ENCODE assay signal across 10 mouse cellular contexts in the genomic region with DNA sequence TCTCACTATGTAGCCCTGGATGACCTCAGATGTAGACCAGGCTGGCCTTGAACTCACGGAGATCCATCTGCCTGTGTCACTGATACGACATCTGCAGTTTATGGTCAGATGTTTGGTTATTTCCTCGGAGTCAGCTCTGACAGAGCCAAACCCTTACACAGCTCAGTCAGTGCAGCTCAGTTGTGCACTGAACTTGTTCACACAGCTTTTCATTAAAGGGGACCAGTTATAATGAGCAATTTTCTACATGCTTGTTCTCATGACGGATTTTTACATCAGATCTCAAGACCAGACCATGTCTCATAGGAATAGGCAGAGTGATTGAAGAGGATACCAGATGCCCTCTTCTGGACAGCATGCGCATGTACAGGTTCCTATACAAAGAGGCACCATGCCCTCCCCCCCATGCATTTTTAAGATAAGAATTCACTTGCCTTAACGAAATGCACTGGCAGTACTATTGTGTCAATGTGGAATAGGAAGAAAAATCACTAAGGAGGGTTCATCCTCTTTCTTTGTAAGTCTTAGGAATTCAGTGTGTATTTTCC. TPM values are rescaled to one million over a fixed set of nuclear protein-coding genes. Genes with fewer than 3 reads are reported as not detected.
DNase-seq lines count a peak whose midpoint lies in the region; ATAC-seq and TF ChIP-seq lines count a peak whose summit lies in the region.
"Had no signal": no experiment of that assay in that cellular context is flagged by ENCODE, and none has a peak within 500 bp of the region (broad histone marks: within the 10 kb centered on the region; RNA-seq: fewer than 3 reads in every experiment).

No protein-coding gene starts in this region.

- no peaks in the 10 kb centered on the region for H3K36me3 ChIP-seq in embryonic facial prominence, embryonic 11.5 days (replicated peaks; ENCODE audit: control insufficient read depth, insufficient read depth, low read depth, low read length)
- no peaks in the 10 kb centered on the region for H3K36me3 ChIP-seq in embryonic facial prominence, embryonic 10.5 days (replicated peaks)
- H3K36me3 ChIP-seq in lung, postnatal 0 days (ENCODE audit: insufficient read depth, low read length): no peaks in the 10 kb centered on the region
- H3K36me3 ChIP-seq in liver, embryonic 13.5 days: no peaks in the 10 kb centered on the region
- H3K36me3 ChIP-seq: heart, embryonic 15.5 days had no signal

- peak; percentile 30 for DNase-seq in embryonic facial prominence, embryonic 11.5 days (ENCODE audit: low spot score)
- DNase-seq in embryonic facial prominence, embryonic 10.5 days (ENCODE audit: low spot score): no peak
- peak; percentile 40 for DNase-seq in lung, postnatal 0 days (ENCODE audit: low spot score)
- DNase-seq in lung, adult 18-20 months: no peak
- peak; percentile 57 for DNase-seq in embryo, embryonic 11 days
- no peak for DNase-seq in liver, embryonic 13.5 days
- no peak for DNase-seq in ovary, postnatal 10 days (ENCODE audit: low spot score)
- DNase-seq in heart, postnatal 4 days: no peak

- no peak overlapping the region for H3K27ac ChIP-seq in embryonic facial prominence, embryonic 11.5 days (replicated peaks; ENCODE audit: low read depth, low read length)
- no peak overlapping the region for H3K27ac ChIP-seq in embryonic facial prominence, embryonic 10.5 days (replicated peaks)
- no peak overlapping the region for H3K27ac ChIP-seq in lung, postnatal 0 days (ENCODE audit: low read length)
- H3K27ac ChIP-seq in liver, embryonic 13.5 days: no peak overlapping the region
- H3K27ac ChIP-seq: heart, embryonic 15.5 days had no signal

- no peak overlapping the region for H3K4me2 ChIP-seq in embryonic facial prominence, embryonic 11.5 days (ENCODE audit: low read depth, low read length)
- no peak overlapping the region for H3K4me2 ChIP-seq in lung, postnatal 0 days (replicated peaks; ENCODE audit: low read depth, low read length)
- H3K4me2 ChIP-seq in liver, embryonic 13.5 days: no peak overlapping the region
- H3K4me2 ChIP-seq: heart, embryonic 15.5 days had no signal

- no peak for TF ChIP-seq EP300 in lung, postnatal 0 days (IDR thresholded peaks at IDR 0.05)

- no peak overlapping the region for H3K9ac ChIP-seq in embryonic facial prominence, embryonic 11.5 days (replicated peaks; ENCODE audit: low read length)
- H3K9ac ChIP-seq in lung, postnatal 0 days (replicated peaks; ENCODE audit: low read depth): no peak overlapping the region
- H3K9ac ChIP-seq in liver, embryonic 13.5 days: no peak overlapping the region
- H3K9ac ChIP-seq: heart, embryonic 15.5 days had no signal

- H3K4me1 ChIP-seq in embryonic facial prominence, embryonic 11.5 days (ENCODE audit: control insufficient read depth, insufficient read depth, low read length): no peaks in the 10 kb centered on the region
- H3K4me1 ChIP-seq in embryonic facial prominence, embryonic 10.5 days: no peaks in the 10 kb centered on the region
- H3K4me1 ChIP-seq in lung, postnatal 0 days (ENCODE audit: insufficient read depth, low read depth, low read length): no peaks in the 10 kb centered on the region
- H3K4me1 ChIP-seq in liver, embryonic 13.5 days (replicated peaks): no peaks in the 10 kb centered on the region
- H3K4me1 ChIP-seq: heart, embryonic 15.5 days had no signal

- H3K9me3 ChIP-seq in embryonic facial prominence, embryonic 11.5 days (replicated peaks; ENCODE audit: control insufficient read depth, low read length): no peaks in the 10 kb centered on the region
- no peaks in the 10 kb centered on the region for H3K9me3 ChIP-seq in embryonic facial prominence, embryonic 10.5 days
- no peaks in the 10 kb centered on the region for H3K9me3 ChIP-seq in lung, postnatal 0 days (ENCODE audit: low read length)
- no peaks in the 10 kb centered on the region for H3K9me3 ChIP-seq in liver, embryonic 13.5 days (replicated peaks)
- H3K9me3 ChIP-seq: heart, embryonic 15.5 days had no signal

- 64% methylated on average over 6 of the region's 6 CpGs for WGBS in embryonic facial prominence, embryonic 11.5 days
- 65% methylated on average over 6 of the region's 6 CpGs for WGBS in embryonic facial prominence, embryonic 10.5 days
- WGBS in lung, postnatal 0 days: 52% methylated on average over 6 of the region's 6 CpGs
- WGBS in liver, embryonic 13.5 days (ENCODE audit: insufficient replicate concordance): 51% methylated on average over 6 of the region's 6 CpGs

- H3K27me3 ChIP-seq in embryonic facial prominence, embryonic 11.5 days (ENCODE audit: control insufficient read depth, insufficient read depth, low read length): no peaks in the 10 kb centered on the region
- no peaks in the 10 kb centered on the region for H3K27me3 ChIP-seq in embryonic facial prominence, embryonic 10.5 days (replicated peaks; ENCODE audit: low read depth, poor library complexity, severe bottlenecking)
- no peaks in the 10 kb centered on the region for H3K27me3 ChIP-seq in lung, postnatal 0 days (replicated peaks; ENCODE audit: insufficient read depth, low read length)
- no peaks in the 10 kb centered on the region for H3K27me3 ChIP-seq in liver, embryonic 13.5 days
- H3K27me3 ChIP-seq: heart, embryonic 15.5 days had no signal

- no peak overlapping the region for H3K4me3 ChIP-seq in embryonic facial prominence, embryonic 11.5 days (ENCODE audit: low read depth, low read length)
- no peak overlapping the region for H3K4me3 ChIP-seq in embryonic facial prominence, embryonic 10.5 days
- no peak overlapping the region for H3K4me3 ChIP-seq in lung, postnatal 0 days (ENCODE audit: low read depth, low read length)
- H3K4me3 ChIP-seq in liver, embryonic 13.5 days (replicated peaks): no peak overlapping the region
- H3K4me3 ChIP-seq: heart, embryonic 15.5 days; myocyte had no signal

- ATAC-seq in embryonic facial prominence, embryonic 11.5 days (replicated peaks; ENCODE audit: insufficient number of reproducible peaks, low FRiP score, low TSS enrichment, low read depth): peak; percentile 65; the same call in 1 of the 2 replicates
- no peak for ATAC-seq in lung, postnatal 0 days
- ATAC-seq in liver, embryonic 13.5 days (ENCODE audit: low read depth): 0 out of 2 replicates have a peak, but pooled peaks have one; percentile 34

- TF ChIP-seq CTCF in lung, postnatal 0 days (IDR thresholded peaks at IDR 0.05): peak; percentile 60

RNA-seq across cellular contexts. Expression of a gene that starts 1.6 kb away (rescaled TPM):
- not detected in 2 replicates for polyA plus RNA-seq in embryonic facial prominence, embryonic 11.5 days (2014; fragmentation: Nextera tagmentation; extraction: Ambion mirVana)
- not detected in 2 replicates for polyA plus RNA-seq in embryonic facial prominence, embryonic 10.5 days (2016; fragmentation: Nextera tagmentation; extraction: Ambion mirVana)
- polyA plus RNA-seq in lung, postnatal 0 days (2015; fragmentation: Nextera tagmentation; extraction: Ambion mirVana): 0.33 and 0.51 TPM in 2 replicates
- polyA plus RNA-seq in liver, embryonic 13.5 days (2015; fragmentation: Nextera tagmentation; extraction: Ambion mirVana): not detected in 2 replicates
- not detected for total RNA-seq in heart, postnatal 4 days (2021)
- polyA plus RNA-seq: myocyte had no signal

RNA-seq across cellular contexts. Expression of a gene that starts 26.5 kb away (rescaled TPM):
- polyA plus RNA-seq in embryonic facial prominence, embryonic 11.5 days (2014; fragmentation: Nextera tagmentation; extraction: Ambion mirVana): not detected in 2 replicates
- 0.15 TPM in 1 of 2 replicates, not detected in the other for polyA plus RNA-seq in embryonic facial prominence, embryonic 10.5 days (2016; fragmentation: Nextera tagmentation; extraction: Ambion mirVana)
- 0.12 TPM in 1 of 2 replicates, not detected in the other for polyA plus RNA-seq in lung, postnatal 0 days (2015; fragmentation: Nextera tagmentation; extraction: Ambion mirVana)
- polyA plus RNA-seq in liver, embryonic 13.5 days (2015; fragmentation: Nextera tagmentation; extraction: Ambion mirVana): 19.6 and 21.3 TPM in 2 replicates
- total RNA-seq in heart, postnatal 4 days (2021): not detected
- polyA plus RNA-seq: heart, embryonic 15.5 days; myocyte had no signal

Comparison
In these comparisons a context has a peak if more than half of its experiments do, and no peak if none do; other contexts are left out.
1. DNase-seq: peak in embryonic facial prominence, embryonic 11.5 days (single experiment), lung, postnatal 0 days (single experiment) and embryo, embryonic 11 days (single experiment); none in embryonic facial prominence, embryonic 10.5 days (single experiment), lung, adult 18-20 months (0 of 2), liver, embryonic 13.5 days (single experiment), ovary, postnatal 10 days (single experiment) and heart, postnatal 4 days (single experiment).
2. RNA of a gene that starts 26.5 kb away (polyA plus RNA-seq): 19.6 to 21.3 TPM in liver, embryonic 13.5 days; 0.15 TPM in embryonic facial prominence, embryonic 10.5 days, 0.12 TPM in lung, postnatal 0 days and not detected in embryonic facial prominence, embryonic 11.5 days; every median in the first group is over 10 times any median in the second.